Mouse (Mus musculus): ENCODE data around the gene Pacs1.

GRCm38 (mm10) chr19:5273916-5274315 lies 997 bp upstream of the Pacs1 start:
- TF ChIP-seq CTCF (IDR thresholded peaks at IDR 0.05; ENCODE audit: extremely low read depth, insufficient read depth, low read length) (no peak), POLR2A (IDR thresholded peaks at IDR 0.05; ENCODE audit: extremely low read depth, insufficient read depth, low read length) (no peak)

Measured in cortical plate, adult 2 months (tissue).